Mouse (Mus musculus): ENCODE measurements around the gene Tcp1. TPM values are rescaled to one million over a fixed set of nuclear protein-coding genes. Genes with fewer than 3 reads are reported as not detected.
"Not testable (repeated sequence)": the region's sequence is repeated elsewhere in the genome, so short reads cannot be mapped to it uniquely, and the experiment has no call there.

The Tcp1 gene
- 100 to 1,000 TPM; 224 to 239 TPM for total RNA-seq (2021)
- long read RNA-seq, transcript Tcp1-209 (12 exons, 2,446 nt), result major isoform, 161 of 216 reads
- long read RNA-seq, partial matches to known transcripts, result 44 of 216 reads
- long read RNA-seq, other reads (novel, unspliced or antisense), result 7 of 216 reads

GRCm38 (mm10) chr17:12915488-12915880 lies at the start of gene Tcp1:
Tcp1 (plus strand) TSS chr17:12915701.
- DNase-seq (ENCODE audit: low spot score in 2 of 2), result no peak

- no peak for DNase-seq (ENCODE audit: low spot score in 2 of 2)
These were observed 48.6 kb upstream of the Tcp1 start for GRCm38 (mm10) chr17:12866853-12867252.

DNA sequence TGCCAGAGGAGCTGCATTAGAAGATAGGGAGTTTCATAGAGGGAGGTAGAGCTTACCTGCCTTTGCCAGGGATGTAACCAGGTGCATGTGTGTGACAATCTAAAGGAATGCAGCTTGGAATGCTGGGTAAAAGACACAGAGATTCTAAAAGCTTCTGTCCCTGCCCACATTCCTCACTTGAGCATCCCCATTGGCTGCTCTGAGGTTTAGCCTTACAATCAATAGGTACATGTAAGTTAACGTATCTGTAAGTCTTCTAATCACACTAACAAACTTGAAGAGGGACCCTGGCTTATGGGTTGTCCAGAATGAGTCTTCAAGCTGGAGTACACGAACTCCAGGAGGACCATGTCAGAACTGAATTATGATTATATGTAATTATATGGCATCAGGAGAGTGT lies 47.5 kb upstream of the Tcp1 start, which contains the start of gene Mas1:
Mas1 (minus strand) TSS at position 101 of the 400 bp plus-strand sequence.
- DNase-seq (ENCODE audit: low spot score in 2 of 2), result no peak

GRCm38 (mm10) chr17:12868640-12869039 lies 46.9 kb upstream of the Tcp1 start:
- DNase-seq (ENCODE audit: low spot score in 2 of 2), result no peak

DNA sequence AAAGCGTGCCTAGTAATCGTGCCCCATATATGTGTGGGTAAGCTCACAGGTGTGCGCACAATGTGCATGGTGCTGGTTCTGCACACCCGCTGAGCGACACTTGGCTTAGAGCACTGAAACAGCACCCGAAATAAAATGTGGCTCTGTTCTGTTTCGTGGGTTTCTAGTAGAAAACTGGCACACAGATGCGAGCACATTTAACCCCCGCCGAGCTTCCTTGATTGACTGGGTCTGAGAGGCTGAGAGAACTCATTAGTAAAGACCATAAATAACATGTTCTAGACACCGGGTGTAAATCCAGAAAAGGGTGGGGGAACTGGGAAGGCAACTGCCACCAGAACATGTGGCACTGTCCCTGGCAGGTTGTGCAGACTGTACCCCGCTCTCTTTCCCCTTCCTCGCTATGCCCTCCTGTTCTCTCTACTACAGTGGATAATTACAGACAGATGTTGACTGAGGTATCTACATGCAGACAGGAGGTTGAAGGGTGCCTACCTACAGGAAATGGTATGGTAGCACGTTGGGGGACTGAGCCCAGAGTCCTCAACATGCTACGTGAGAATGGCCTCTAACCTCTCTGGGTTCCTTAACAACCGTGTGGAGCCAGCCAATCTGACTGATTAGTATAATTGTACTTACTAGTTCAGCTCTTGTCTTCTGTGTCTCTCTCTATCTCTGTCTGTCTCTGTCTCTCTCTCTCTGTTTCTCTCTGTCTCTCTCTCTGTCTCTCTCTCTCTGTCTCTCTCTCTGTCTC lies 43.0 kb upstream of the Tcp1 start:
- DNase-seq (ENCODE audit: low spot score in 2 of 2), result no peak

GRCm38 (mm10) chr17:12875734-12876133 lies 39.8 kb upstream of the Tcp1 start, which contains the start of gene Mrgprh:
Mrgprh (plus strand) TSS chr17:12876034.
- no peak for DNase-seq (ENCODE audit: low spot score in 2 of 2)

DNA sequence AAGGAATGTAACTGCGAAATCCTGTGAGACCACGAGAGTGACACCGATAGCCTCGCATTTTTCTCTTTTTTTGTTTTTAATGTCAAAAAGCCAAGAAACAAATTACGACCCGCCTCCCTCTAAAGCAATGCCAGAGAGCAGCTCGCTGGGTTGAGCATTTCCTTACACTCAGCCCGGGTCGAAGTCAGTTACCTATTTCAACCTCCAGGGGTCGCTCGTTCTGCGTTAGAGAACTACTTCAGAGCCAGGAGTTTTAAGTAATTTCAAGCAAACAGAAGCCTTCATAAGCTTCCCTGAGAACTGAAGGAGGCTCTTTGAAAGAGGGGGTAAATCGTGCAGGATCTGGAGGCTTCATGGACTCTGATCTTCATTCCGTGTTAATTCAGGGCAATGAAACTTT lies 35.3 kb upstream of the Tcp1 start:
- DNase-seq (ENCODE audit: low spot score in 2 of 2), result peak; percentile 85 to 87

DNA sequence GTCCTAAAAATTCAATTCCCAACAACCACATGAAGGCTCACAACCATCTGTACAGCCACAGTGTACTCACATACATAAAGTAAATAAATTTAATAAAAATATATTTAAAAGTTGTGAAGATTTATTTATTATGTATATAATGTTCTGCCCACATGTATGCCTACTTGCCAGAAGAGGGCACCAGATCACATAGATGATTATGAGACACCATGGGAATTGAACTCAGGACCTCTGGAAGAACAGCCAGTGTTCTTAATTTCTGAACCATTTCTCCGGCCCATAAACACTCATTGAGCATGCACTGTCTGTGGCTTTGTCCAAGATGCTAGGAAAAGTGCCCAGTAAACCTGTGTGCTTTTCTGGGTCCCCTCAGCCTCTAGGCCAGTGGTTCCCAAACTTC lies 34.3 kb upstream of the Tcp1 start:
- DNase-seq (ENCODE audit: low spot score in 2 of 2), result no peak

GRCm38 (mm10) chr17:12886620-12887019 lies 28.9 kb upstream of the Tcp1 start:
- no peak for DNase-seq (ENCODE audit: low spot score in 2 of 2)

DNA sequence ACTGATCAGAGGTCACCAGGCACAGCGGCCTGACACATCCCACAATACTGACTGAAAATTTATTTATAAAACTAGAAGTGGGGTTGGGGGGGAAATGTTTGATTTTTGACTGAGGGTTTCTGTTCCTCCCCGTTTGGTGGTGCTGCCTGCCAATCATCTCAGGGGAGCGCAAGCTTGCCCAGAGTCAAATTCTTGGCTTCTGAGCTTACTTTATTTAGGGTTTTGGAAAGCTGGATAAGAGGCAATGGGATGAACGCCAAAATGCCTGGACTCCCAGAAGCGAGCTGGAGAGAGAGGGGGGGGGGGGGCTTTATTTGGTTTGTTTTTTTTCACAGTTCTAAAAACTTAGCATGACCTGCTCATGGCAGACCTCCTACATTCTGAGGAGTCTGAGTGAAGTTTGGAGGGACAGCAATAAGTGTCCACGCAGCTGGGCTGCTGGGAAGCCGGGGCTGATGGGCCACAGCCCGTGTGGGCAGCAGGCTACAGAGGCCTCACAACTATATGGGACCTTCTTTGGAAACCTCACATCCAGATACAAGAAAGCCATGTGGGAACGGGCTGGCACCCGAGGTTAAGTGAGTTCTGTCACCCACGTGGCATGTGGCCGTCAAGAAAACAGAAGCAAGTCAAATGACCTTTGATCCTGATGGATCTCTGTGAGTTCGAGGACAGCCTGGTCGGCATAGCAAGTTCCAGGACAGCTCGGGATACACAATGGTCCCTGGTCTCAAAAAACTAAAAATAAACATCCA lies 28.3 kb upstream of the Tcp1 start:
- no peak for DNase-seq (ENCODE audit: low spot score in 2 of 2)

DNA sequence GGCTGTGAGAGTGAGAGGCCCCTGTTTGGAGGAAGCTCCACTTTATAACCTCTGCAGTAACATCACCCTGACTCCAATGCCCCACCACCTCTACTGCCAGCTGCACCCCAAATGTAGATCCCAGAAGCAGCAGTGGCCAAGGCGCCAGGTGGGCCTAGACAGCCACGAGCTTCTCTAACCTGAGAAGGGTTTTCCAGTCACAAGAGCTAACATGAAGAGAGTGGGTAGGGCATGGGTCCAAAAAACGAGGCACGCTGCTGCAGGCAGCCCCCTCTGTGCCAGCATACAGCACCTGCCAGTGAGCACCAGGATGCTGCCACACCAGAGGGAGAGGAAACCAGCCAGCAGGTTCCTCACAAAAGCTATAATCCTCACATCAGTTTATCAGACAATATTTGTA lies 24.4 kb upstream of the Tcp1 start:
- DNase-seq (ENCODE audit: low spot score in 2 of 2), result no peak

DNA sequence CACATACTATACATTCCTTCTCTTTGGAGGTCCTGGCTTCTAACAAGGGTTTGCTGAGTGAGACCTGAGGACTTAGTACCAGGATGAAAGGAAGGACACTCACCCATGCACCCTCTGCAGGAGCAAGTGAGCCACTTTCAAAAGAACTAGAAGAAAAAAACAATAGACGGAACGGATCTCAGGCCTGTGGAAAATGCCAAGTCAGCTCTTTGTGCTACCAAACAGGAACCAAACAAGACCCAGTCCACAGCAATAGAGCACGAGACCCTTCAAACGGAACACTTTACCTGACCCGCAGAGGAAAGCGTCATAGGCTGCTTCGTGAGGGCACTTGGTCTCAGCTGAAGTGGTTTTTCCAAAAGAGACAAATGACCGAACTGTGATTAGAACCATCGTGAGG lies 23.5 kb upstream of the Tcp1 start:
- DNase-seq (ENCODE audit: low spot score in 2 of 2), result no peak

DNA sequence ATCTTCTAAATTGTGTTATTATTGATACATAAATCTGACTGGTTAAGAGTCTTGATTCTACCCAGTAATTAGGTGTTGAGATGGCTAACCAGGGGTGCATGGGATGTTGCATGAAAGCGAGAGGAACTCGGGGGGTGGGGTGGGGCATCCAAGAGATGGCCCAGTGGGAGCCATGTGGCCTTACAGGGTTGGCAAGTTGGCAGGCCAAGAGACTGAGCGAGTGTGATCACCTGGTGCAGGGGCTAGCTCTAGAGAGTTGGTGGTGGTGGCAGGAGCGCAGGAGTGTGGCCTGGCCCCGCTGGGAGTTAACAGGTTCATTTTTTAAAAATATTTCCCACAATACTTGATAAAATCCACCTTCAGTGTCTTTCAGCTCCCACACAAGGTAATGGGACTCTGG lies 17.8 kb upstream of the Tcp1 start:
- DNase-seq (ENCODE audit: low spot score in 2 of 2), result no peak

DNA sequence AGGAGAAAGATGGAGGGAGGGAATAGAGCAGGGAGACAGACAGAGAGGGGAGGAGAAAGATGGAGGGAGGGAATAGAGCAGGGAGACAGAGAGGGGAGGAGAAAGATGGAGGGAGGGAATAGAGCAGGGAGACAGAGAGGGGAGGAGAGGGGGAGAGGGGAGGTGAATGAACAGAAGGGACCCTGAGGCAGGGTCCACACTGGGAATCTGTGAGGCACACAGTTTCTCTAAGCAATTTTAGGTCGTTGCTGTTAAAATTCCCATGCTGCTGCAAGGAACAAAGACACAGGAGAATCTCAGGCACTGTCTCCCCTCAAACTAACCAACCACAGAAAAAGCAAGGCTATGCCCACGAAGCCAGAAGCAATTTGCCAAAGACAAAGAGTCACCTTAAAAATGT lies 16.9 kb upstream of the Tcp1 start:
- DNase-seq (ENCODE audit: low spot score in 2 of 2), result not testable (repeated sequence)

- DNase-seq (ENCODE audit: low spot score in 2 of 2), result no peak
These were observed 13.2 kb upstream of the Tcp1 start for GRCm38 (mm10) chr17:12902291-12902690.

- DNase-seq (ENCODE audit: low spot score in 2 of 2), result no peak
These were observed 11.8 kb upstream of the Tcp1 start for GRCm38 (mm10) chr17:12903372-12904333.

DNA sequence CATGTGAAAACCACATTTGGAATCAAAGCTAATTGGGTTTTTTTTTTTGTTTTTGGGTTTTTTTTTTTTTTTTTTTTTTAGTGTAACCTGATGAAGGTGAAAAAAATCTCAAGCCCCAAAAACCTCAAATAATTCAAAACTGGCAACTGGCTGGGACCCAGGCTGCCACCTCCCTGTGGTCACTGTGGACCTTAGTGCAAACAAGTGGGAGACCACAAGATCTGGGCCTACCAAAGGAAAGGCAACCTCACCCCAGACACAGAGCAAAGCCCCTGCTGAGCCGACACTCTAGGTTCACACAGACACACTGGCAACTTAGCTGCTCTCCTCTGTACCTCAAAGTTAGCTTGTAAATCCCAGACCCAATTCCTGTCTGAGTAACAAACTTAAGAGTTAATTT lies 11.2 kb upstream of the Tcp1 start:
- no peak for DNase-seq (ENCODE audit: low spot score in 2 of 2)

GRCm38 (mm10) chr17:12905810-12906209 lies 9.7 kb upstream of the Tcp1 start:
- DNase-seq (ENCODE audit: low spot score in 2 of 2), result no peak

DNA sequence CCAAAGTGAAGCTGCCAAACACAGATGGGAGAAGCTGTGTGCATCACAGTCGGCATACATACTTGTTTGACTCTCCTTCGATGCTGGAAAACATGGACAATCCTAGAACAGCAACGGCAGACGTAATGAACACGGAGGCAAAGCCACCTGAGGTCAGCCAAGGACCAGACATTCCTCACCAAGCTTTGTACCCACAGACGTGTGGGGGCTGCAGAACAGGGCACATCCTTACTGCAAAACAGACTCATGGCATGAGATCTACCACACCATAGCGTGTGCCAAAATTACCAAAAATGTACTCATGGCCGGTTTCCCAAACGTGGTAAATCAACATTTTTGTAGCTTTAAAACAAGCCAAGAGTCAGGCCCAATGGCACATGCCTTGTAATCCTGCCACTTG lies 9.1 kb upstream of the Tcp1 start:
- DNase-seq (ENCODE audit: low spot score in 2 of 2), result no peak

GRCm38 (mm10) chr17:12909361-12910280 lies 5.9 kb upstream of the Tcp1 start, which contains the start of gene Pnldc1:
Pnldc1 (minus strand) TSS chr17:12910230.
- DNase-seq (ENCODE audit: low spot score in 2 of 2), result no peak
